14 mouse cellular contexts compared by ENCODE assay signal in genomic region chr6:39379749-39380148, GRCm38 (mm10). TPM values are rescaled to one million over a fixed set of nuclear protein-coding genes. Genes with fewer than 3 reads are reported as not detected.
A peak's percentile ranks its signal among the peaks of the same experiment; 100 is the strongest.
DNase-seq lines count a peak whose midpoint lies in the region; ATAC-seq and TF ChIP-seq lines count a peak whose summit lies in the region.
"Had no signal": no experiment of that assay in that cellular context is flagged by ENCODE, and none has a peak within 500 bp of the region (broad histone marks: within the 10 kb centered on the region; RNA-seq: fewer than 3 reads in every experiment).

No protein-coding gene starts in this region.

- TF ChIP-seq POLR2A in bone marrow macrophage, adult 2 months (IDR thresholded peaks at IDR 0.05; ENCODE audit: borderline replicate concordance, low read depth, low read length) = no peak

- no peak for TF ChIP-seq CTCF in bone marrow macrophage, adult 2 months (IDR thresholded peaks at IDR 0.05; ENCODE audit: low read depth, low read length)

- H3K27ac ChIP-seq in bone marrow macrophage, adult 2 months (ENCODE audit: insufficient read depth, low read depth, low read length) = peak overlapping the region; percentile 95
- H3K27ac ChIP-seq: forebrain, embryonic 10.5 days; limb, embryonic 15.5 days; midbrain, embryonic 13.5 days had no signal

- DNase-seq in CD8-positive naive resting alpha-beta T cell, adult 2 months (ENCODE audit: low read depth in 2 of 2, low spot score in 2 of 2) = peak; percentile 73 to 77
- peak; percentile 66 to 76 for DNase-seq in thymus, postnatal 10 days (ENCODE audit: low spot score in 2 of 2)
- no peak for DNase-seq in cerebellum, postnatal 25 days
- no peak for DNase-seq in embryo, embryonic 9.5 days (ENCODE audit: extremely low spot score)
- no peak for DNase-seq in right cerebral cortex, postnatal 10 days (ENCODE audit: low spot score in 2 of 2)
- DNase-seq: gastrocnemius, postnatal 36 days; heart, postnatal 4 days; kidney, adult 8-10 months had no signal

- peaks cover 44% of the 10 kb centered on the region for H3K4me1 ChIP-seq in bone marrow macrophage, adult 2 months (ENCODE audit: control insufficient read depth, insufficient read depth, low read length)

- H3K4me3 ChIP-seq in bone marrow macrophage, adult 2 months (ENCODE audit: insufficient read depth, low read length) = peak overlapping the region; percentile 35
- H3K4me3 ChIP-seq: forebrain, embryonic 10.5 days; limb, embryonic 15.5 days; midbrain, embryonic 13.5 days had no signal

- peak; percentile 70 for ATAC-seq in megakaryocyte, adult 5-6 weeks (ENCODE audit: poor library complexity, severe bottlenecking)
- ATAC-seq: midbrain, embryonic 13.5 days had no signal

RNA-seq across cellular contexts. Expression of gene Rab19, which starts 1.2 kb away (rescaled TPM):
- 6.0 and 6.5 TPM in 2 replicates for polyA plus RNA-seq in bone marrow macrophage, adult 2 months (2012; ENCODE audit: insufficient read depth, insufficient read length, missing spikeins)
- total RNA-seq in megakaryocyte, adult 5-6 weeks (2015) = 4.2 and 4.6 TPM in 2 replicates
- total RNA-seq in megakaryocyte, adult 5-6 weeks (2017) = 7.0 and 7.6 TPM in 2 replicates
- total RNA-seq: gastrocnemius, postnatal 36 days; layer of hippocampus, postnatal 10 days had no signal

RNA-seq across cellular contexts. Expression of gene Slc37a3, which starts 2.3 kb away (rescaled TPM):
- 20.0 and 24.9 TPM in 2 replicates for polyA plus RNA-seq in bone marrow macrophage, adult 2 months (2012; ENCODE audit: insufficient read depth, insufficient read length, missing spikeins)
- total RNA-seq in megakaryocyte, adult 5-6 weeks (2015) = 3.7 and 5.5 TPM in 2 replicates
- total RNA-seq in megakaryocyte, adult 5-6 weeks (2017) = 6.0 and 27.4 TPM in 2 replicates

RNA-seq across cellular contexts. Expression of gene Mkrn1, which starts 40.5 kb away (rescaled TPM):
- 101 and 107 TPM in 2 replicates for polyA plus RNA-seq in bone marrow macrophage, adult 2 months (2012; ENCODE audit: insufficient read depth, insufficient read length, missing spikeins)
- 108 and 111 TPM in 2 replicates for total RNA-seq in megakaryocyte, adult 5-6 weeks (2015)
- 75.5 and 82.8 TPM in 2 replicates for total RNA-seq in megakaryocyte, adult 5-6 weeks (2017)

Comparison
In these comparisons a context has a peak if more than half of its experiments do, and no peak if none do; other contexts are left out.
1. DNase-seq: peak in CD8-positive naive resting alpha-beta T cell, adult 2 months (2 of 2) and thymus, postnatal 10 days (2 of 2); none in cerebellum, postnatal 25 days (0 of 2), embryo, embryonic 9.5 days (single experiment) and right cerebral cortex, postnatal 10 days (0 of 2).